Mouse (Mus musculus) spleen, adult 2 months (tissue): ENCODE measurements at regions not wholly inside any gene's neighbourhood (a gene's known extent, or its start where the extent isn't known, plus 50 kb on each side); places are given as distances from the start of the nearest gene placed in this dataset.

Source experiments
- CTCF ChIP-seq: fragments of 200-500 bp; IDR thresholded peaks from 2 replicates; pipeline ENCODE4 v1.5.1; 2011; ENCODE audit warnings: mild to moderate bottlenecking, inconsistent platforms; ENCODE audit not compliant: insufficient read depth, insufficient read length, insufficient replicate concordance; ENCODE audit errors: extremely low read depth
- POLR2A ChIP-seq: fragments of 200-500 bp; IDR thresholded peaks from 2 replicates; pipeline ENCODE4 v1.6.1; 2011; ENCODE audit warnings: low read depth, low read length, inconsistent platforms

DNA sequence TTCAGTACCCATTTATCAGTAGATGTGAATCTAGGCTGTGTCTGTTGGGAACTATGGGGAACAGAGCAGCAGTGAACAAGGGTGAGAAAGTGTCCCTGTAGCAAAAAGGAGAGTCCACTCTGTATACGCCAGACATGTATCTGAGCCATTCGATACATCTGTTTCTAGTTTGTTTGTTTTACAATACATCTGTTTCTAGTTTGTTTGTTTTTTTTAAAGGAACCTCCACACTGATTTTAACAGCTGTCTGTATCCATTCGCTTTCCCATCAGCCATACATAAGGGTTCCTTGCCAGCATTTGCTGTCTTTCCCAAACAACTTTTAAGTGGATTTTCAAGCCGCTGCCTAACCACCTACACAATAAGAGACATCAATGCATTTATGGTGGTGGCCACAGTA, 170.0 kb downstream of the Gxylt1 start:
- TF ChIP-seq CTCF (no peak), POLR2A (no peak)
